Mouse (Mus musculus) neural tube, embryonic 15.5 days (tissue): ENCODE results near the gene Lama2. TPM values are rescaled to one million over a fixed set of nuclear protein-coding genes. Genes with fewer than 3 reads are reported as not detected.
A peak's percentile ranks its signal among the peaks of the same experiment; 100 is the strongest.

Experiments used
- ATAC-seq: fragments of 200-750 bp; cut with Nextera tagmentation; 2 replicates; pipeline ENCODE4 v1.8.0; 2017; ENCODE audit warnings: mild to moderate bottlenecking, moderate TSS enrichment, moderate library complexity; ENCODE audit not compliant: low FRiP score
- H3K27ac ChIP-seq: fragments of 300-500 bp; sonication (generic); replicated peaks from 2 replicates; pipeline ENCODE4 v1.5.1; 2015; ENCODE audit warnings: mild to moderate bottlenecking, inconsistent platforms
- H3K27me3 ChIP-seq: fragments of 300-500 bp; sonication (generic); replicated peaks from 2 replicates; pipeline ENCODE4 v1.6.1; 2015; ENCODE audit warnings: inconsistent platforms
- H3K36me3 ChIP-seq: fragments of 300-500 bp; sonication (generic); 2 replicates; pipeline ENCODE4 v1.6.1; 2015; ENCODE audit warnings: inconsistent platforms
- H3K4me1 ChIP-seq: fragments of 300-500 bp; sonication (generic); 2 replicates; pipeline ENCODE4 v1.6.1; 2015; ENCODE audit warnings: inconsistent platforms
- H3K4me2 ChIP-seq: fragments of 300-500 bp; sonication (generic); 2 replicates; pipeline ENCODE4 v1.6.1; 2015; ENCODE audit warnings: inconsistent platforms, mild to moderate bottlenecking, moderate library complexity
- H3K4me3 ChIP-seq: fragments of 300-500 bp; sonication (generic); replicated peaks from 2 replicates; pipeline ENCODE4 v1.5.1; 2015; ENCODE audit warnings: mild to moderate bottlenecking, inconsistent platforms
- H3K9ac ChIP-seq: fragments of 300-500 bp; sonication (generic); replicated peaks from 2 replicates; pipeline ENCODE4 v1.6.1; 2015; ENCODE audit warnings: mild to moderate bottlenecking, inconsistent platforms
- H3K9me3 ChIP-seq: fragments of 300-500 bp; sonication (generic); replicated peaks from 2 replicates; pipeline ENCODE4 v1.6.1; 2016; ENCODE audit warnings: inconsistent platforms
- WGBS: fragments of 180-500 bp; shearing (Covaris S2); methylation state at CpG from one replicate; pipeline ENCODE4 v1.1.7; 2015; ENCODE audit warnings: mixed read lengths; 5-methylcytosine and 5-hydroxymethylcytosine counted together
- polyA plus RNA-seq: library from polyadenylated mRNA; unstranded; fragments of >200 nt; fragmentation: Nextera tagmentation; extraction: Ambion mirVana; gene quantifications from 2 replicates; pipeline ENCODE4 v1.2.1, GENCODE M21; 2015

Gene Lama2
- polyA plus RNA-seq, 1 experiment from 2014 or later: 4.5 TPM

DNA sequence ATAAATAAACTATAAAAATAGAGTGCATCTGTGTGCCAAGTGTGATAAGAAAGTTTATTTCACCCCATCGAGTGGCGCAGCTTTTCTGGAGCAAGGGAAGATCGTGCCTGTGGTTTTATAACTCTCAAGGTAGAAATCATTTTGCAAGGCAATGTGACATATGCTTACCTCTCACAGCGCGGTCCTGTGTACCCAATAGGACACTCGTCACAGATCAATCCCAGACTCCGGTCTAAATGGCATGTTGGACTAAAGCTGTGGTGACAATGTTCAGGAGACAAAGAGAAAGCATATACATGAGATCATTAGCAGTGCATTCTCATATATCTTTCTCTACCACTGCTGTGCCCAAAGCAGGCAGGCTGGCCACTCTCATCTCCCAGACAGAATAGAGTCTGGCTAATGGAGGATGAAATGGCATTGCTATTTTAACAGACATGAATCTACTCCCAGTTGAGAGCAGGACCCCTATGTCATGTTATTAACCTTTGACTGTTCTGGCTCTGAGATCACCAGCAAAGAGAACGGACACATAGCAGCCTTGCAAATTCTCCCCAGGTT, 395.7 kb downstream of the Lama2 start:
- no peak overlapping the region; the same call in 1 of the 2 replicates for H3K4me2 ChIP-seq
- H3K27ac ChIP-seq: no peak overlapping the region
- WGBS: 43% methylated on average over 8 of the region's 8 CpGs
- peaks cover 10% of the 10 kb centered on the region for H3K4me1 ChIP-seq
- H3K9me3 ChIP-seq: no peaks in the 10 kb centered on the region
- no peaks in the 10 kb centered on the region for H3K36me3 ChIP-seq
- peak; percentile 38 for ATAC-seq
- no peaks in the 10 kb centered on the region for H3K27me3 ChIP-seq
- H3K4me3 ChIP-seq: no peak overlapping the region
- H3K9ac ChIP-seq: no peak overlapping the region

DNA sequence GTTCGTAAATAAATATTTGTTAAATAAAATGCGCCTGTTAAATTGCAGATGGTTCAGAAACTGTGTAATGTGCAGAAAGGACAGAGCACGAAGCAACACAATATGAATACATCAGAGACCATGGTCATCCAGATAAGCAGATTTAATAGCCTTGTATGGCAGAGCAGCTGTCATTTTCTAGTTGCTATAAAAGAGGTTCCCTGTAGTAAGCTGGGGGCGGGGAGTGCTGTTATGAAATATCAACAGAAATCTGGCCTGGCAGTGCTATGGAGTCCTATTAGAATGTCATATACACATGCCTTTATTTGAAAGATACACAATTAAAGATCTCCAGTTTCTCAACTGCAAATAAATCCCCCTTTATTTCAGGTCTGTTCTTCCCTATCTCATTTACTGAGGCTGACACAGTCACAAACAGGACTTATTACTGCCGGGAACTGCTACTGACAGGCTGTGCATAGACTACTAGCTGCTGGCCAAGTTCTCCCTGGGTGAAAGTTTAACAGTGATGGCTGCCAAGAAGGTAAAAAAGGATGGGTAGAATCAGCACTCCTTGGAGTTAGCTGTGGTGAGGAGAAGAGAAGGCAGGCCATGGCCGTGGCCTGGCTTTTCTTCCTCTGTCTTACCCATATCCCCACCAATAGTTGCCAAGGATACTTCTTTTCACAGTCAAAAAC, 396.8 kb downstream of the Lama2 start:
- Histone ChIP-seq H3K27ac (no peak overlapping the region), H3K27me3 (no peaks in the 10 kb centered on the region), H3K4me1 (peaks cover 10% of the 10 kb centered on the region), H3K4me3 (no peak overlapping the region), H3K9ac (no peak overlapping the region), H3K36me3 (no peaks in the 10 kb centered on the region), H3K4me2 (no peak overlapping the region), H3K9me3 (no peaks in the 10 kb centered on the region)
- 0 out of 2 replicates have a peak, but pooled peaks have one; percentile 38 for ATAC-seq
- WGBS: 68% methylated on average over 6 of the region's 6 CpGs

DNA sequence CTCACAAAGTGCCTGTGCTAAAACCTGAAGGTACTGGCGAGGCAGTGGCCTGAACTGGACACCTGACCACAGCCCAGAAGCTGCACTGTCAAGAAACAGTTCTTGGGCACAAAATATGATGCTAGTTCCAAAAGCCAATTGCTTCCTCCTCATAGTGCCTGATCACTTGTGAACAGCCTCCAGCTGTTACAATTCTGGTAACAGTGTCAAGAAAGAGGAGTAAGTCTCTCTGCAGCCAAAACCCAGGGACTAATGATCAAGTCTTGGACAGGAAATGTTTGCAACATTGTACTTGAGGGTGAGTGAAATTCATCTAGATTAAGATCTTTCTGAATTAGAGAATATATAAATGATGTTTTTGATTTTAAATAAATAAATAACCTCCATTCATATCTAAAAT, 399.9 kb downstream of the Lama2 start:
- H3K9ac ChIP-seq: no peak overlapping the region
- no peak for ATAC-seq
- H3K27ac ChIP-seq: no peak overlapping the region
- no peaks in the 10 kb centered on the region for H3K36me3 ChIP-seq
- no peak overlapping the region for H3K4me2 ChIP-seq
- no peak overlapping the region for H3K4me3 ChIP-seq
- no peaks in the 10 kb centered on the region for H3K27me3 ChIP-seq
- no peaks in the 10 kb centered on the region for H3K9me3 ChIP-seq
- peaks cover 10% of the 10 kb centered on the region for H3K4me1 ChIP-seq
- WGBS: 78% methylated on average over 1 of the region's 1 CpGs

DNA sequence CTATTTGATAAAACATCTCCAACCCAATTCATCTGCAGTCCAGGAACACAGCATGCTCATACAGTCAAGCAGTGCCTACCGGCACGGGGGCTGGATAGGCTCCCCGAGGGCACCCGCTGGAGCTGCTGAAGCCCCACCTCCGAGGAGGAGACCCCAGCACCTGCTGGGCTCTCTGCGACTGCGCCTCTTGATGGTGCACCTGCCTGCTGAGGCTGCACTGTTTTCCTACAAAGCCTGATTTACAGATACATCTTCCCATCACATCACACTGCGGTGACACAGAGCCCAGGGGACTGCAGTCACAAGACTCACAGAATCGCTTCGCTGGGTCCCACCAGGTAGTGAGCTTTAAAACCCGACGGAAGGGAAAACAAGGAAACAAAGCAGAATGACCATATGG, 412.2 kb downstream of the Lama2 start:
- Histone ChIP-seq H3K4me3 (no peak overlapping the region), H3K4me2 (peak overlapping the region; percentile 35), H3K27me3 (no peaks in the 10 kb centered on the region), H3K27ac (no peak overlapping the region), H3K9ac (no peak overlapping the region), H3K36me3 (no peaks in the 10 kb centered on the region), H3K4me1 (no peaks in the 10 kb centered on the region), H3K9me3 (no peaks in the 10 kb centered on the region)
- WGBS: 17% methylated on average over 12 of the region's 12 CpGs
- ATAC-seq: no peak

DNA sequence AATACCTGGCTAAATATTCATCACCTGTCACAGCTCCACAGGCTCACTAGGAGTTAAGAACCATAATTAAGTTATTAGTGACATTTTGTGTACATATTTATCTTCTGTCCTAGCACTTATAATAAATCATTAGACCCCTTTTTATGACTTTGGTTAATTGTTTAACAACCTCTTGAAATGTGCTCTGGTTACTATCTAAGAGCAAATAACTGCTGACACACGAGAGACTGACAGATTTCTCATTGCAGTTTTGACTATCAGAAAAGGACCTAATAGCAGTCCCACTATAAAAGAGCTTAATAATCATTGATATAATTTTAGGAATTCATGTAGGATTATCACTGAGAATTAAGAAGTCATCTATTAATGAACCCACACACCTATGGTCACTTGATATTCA, 421.1 kb downstream of the Lama2 start:
- Histone ChIP-seq H3K27ac (no peak overlapping the region), H3K4me3 (no peak overlapping the region), H3K4me2 (no peak overlapping the region), H3K4me1 (no peaks in the 10 kb centered on the region), H3K36me3 (no peaks in the 10 kb centered on the region), H3K27me3 (no peaks in the 10 kb centered on the region), H3K9me3 (no peaks in the 10 kb centered on the region), H3K9ac (no peak overlapping the region)
- ATAC-seq: no peak
- 33% methylated on average over 1 of the region's 1 CpGs for WGBS

DNA sequence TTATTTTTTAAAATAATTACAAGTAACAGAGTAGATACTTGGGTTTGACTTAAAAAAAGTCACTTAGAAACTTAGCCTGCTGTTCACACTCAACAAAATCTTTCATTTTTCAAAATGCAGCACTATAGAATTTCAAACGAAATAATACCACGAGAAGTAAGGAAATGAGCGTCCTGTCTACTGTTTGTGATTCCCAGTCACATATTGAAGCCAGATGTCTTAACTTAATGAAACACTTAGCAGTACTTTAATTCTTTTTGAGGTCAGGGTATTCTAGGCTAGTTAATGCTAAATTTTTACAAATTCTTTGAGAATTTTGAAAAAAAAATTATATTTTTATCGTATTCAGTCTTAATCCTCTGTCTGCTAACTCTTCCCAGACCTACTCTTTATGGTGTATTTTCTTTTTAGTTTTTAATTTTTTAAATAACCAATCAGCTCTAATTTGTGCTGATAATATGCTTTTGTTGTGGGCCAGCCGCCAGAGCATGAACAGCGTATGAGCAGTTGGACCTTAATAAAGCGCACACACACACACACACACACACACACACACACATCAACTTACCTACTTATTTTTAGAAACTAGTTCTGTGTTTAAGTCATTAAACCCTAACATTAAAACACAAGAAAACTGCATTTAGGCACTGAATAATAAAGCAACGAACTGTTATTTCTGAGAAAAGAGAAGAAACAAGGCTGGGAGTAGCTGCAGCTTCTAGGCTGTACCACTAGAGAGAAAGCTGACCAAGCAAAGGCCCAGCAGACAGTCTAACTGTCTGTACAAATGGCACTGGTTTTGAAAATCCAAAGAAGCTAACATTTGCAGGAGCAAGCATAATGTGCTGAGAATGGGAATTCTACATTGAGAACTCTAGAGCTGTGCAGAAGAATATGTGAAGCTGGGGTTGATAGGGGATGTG, 425.3 kb downstream of the Lama2 start:
- no peak for ATAC-seq
- Histone ChIP-seq H3K4me2 (no peak overlapping the region), H3K9me3 (no peaks in the 10 kb centered on the region), H3K36me3 (no peaks in the 10 kb centered on the region), H3K9ac (no peak overlapping the region), H3K4me1 (no peaks in the 10 kb centered on the region), H3K4me3 (no peak overlapping the region), H3K27me3 (no peaks in the 10 kb centered on the region), H3K27ac (no peak overlapping the region)
- 93% methylated on average over 8 of the region's 8 CpGs for WGBS

DNA sequence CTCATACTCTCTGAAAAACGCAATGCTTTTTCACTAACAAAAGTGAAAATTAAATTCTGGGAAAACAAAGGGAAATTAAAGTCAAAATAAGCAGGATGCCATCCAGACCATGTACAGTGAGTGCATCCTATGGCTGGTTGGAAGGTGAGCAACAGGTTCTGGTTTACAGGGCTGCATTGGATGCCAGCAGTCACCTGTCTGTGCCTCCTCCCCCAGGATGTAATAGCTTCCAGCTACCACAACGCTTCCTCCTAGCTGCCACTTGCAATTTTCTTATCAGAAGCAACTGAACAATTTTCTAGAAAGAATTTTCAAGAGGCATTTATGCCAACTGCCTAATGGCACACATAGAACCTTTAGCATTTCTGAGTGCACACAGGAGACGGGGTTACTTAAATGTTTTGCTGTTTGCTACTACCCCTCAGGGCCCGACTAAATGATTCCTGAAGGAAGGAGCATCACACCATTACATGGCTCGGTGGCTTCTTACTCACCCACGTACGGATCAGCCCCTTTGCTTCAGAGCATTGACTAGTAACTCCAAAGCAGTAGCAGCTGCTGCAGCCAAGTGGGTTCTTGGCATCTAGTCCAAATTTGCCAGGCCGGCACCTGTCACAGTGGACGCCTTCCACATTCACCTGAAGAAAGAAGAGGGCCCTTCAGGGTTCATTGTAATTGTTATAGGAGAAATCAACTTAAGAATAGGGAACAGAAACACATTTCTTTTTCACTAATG, 430.8 kb downstream of the Lama2 start:
- no peaks in the 10 kb centered on the region for H3K4me1 ChIP-seq
- no peaks in the 10 kb centered on the region for H3K27me3 ChIP-seq
- no peak overlapping the region for H3K9ac ChIP-seq
- H3K36me3 ChIP-seq: no peaks in the 10 kb centered on the region
- H3K27ac ChIP-seq: no peak overlapping the region
- H3K9me3 ChIP-seq: no peaks in the 10 kb centered on the region
- no peak overlapping the region for H3K4me2 ChIP-seq
- 71% methylated on average over 9 of the region's 9 CpGs for WGBS
- no peak for ATAC-seq
- no peak overlapping the region for H3K4me3 ChIP-seq

DNA sequence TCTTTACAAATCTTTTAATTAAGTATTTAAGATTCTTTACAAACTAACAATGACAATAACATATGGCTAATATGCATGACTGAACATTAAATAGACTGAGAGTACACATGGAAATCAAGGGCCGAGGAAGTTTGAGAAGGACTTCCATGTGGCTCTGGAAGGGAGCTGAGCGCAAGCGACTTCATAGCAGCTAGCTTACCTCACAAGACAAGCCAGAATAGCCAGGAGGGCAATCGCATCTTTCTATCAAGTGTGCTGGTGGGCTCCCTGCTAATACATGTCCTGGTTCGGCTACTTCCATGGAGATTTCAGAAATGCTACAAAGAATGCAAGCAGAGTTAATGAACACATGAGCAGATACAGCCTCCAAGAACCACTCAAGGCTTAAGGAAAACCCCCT, 435.4 kb downstream of the Lama2 start:
- no peak for ATAC-seq
- Histone ChIP-seq H3K36me3 (no peaks in the 10 kb centered on the region), H3K4me1 (no peaks in the 10 kb centered on the region), H3K9me3 (no peaks in the 10 kb centered on the region), H3K4me3 (no peak overlapping the region), H3K27ac (no peak overlapping the region), H3K9ac (no peak overlapping the region), H3K4me2 (no peak overlapping the region), H3K27me3 (no peaks in the 10 kb centered on the region)
- 63% methylated on average over 5 of the region's 5 CpGs for WGBS

DNA sequence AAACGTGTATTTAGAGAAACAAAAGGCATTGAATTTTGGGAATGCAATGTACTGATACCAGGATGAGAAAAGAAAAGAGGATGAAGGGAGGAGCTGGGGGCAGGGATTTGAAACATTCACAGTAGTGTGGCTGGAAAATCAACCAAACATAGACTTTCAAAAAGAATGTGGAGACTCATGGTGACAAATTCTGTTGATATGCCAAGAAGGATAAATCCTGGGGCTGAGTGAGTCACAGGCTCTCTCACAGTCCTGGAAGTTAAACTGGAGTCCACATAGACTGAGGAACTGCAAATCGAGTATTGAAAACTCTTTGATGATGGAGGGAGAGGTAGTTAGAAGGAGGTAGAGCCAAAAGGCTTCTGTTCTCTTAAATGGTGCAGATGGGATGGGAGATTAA, 445.3 kb downstream of the Lama2 start:
- Histone ChIP-seq H3K9ac (no peak overlapping the region), H3K27ac (no peak overlapping the region), H3K4me3 (no peak overlapping the region), H3K9me3 (no peaks in the 10 kb centered on the region), H3K27me3 (no peaks in the 10 kb centered on the region), H3K4me2 (no peak overlapping the region), H3K4me1 (no peaks in the 10 kb centered on the region), H3K36me3 (no peaks in the 10 kb centered on the region)
- 79% methylated on average over 2 of the region's 2 CpGs for WGBS
- ATAC-seq: no peak

DNA sequence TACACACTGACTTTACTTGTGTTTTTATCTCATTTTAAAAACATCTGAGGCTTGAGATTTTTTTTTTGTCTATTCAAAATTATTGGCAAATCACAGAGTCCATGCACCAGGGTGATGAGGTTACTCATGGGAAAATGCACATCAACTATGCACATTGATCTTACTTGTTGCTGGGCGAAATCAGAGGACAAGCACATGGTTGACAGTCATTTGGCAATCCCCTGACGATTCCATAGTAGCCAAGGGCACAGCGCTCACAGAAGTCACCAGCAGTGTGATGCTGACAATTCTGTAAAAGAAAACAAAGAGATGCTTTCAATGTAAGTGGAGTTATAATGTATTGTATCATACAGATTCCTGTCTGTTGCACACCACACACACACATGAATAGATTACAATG, 454.8 kb downstream of the Lama2 start:
- H3K9ac ChIP-seq: no peak overlapping the region
- no peaks in the 10 kb centered on the region for H3K36me3 ChIP-seq
- no peak for ATAC-seq
- H3K27me3 ChIP-seq: no peaks in the 10 kb centered on the region
- H3K27ac ChIP-seq: no peak overlapping the region
- H3K4me3 ChIP-seq: no peak overlapping the region
- H3K4me1 ChIP-seq: no peaks in the 10 kb centered on the region
- no peaks in the 10 kb centered on the region for H3K9me3 ChIP-seq
- no peak overlapping the region for H3K4me2 ChIP-seq
- 76% methylated on average over 3 of the region's 3 CpGs for WGBS

DNA sequence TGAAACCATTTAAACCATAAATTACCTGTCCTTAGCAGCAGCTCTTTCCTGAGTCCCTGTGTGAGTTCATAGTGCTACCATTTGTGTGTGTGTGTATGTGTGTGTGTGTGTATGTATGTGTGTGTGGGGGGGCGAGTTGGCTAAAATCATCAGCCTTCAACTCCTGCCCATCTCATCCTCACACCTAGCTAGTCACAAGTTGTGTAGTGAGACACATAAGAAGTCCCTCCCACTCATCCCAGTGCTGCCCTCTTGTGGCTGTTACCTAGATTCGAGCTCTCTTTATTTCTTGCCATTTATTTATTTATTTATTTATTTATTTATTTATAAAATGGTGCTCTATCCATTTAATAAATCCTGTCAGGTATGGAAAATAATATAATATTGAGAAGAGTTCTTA, 457.2 kb downstream of the Lama2 start:
- no peak for ATAC-seq
- WGBS: 84% methylated on average over 2 of the region's 2 CpGs
- Histone ChIP-seq H3K9me3 (no peaks in the 10 kb centered on the region), H3K27me3 (no peaks in the 10 kb centered on the region), H3K4me3 (no peak overlapping the region), H3K4me2 (no peak overlapping the region), H3K4me1 (no peaks in the 10 kb centered on the region), H3K36me3 (no peaks in the 10 kb centered on the region), H3K9ac (no peak overlapping the region), H3K27ac (no peak overlapping the region)
